Mouse (Mus musculus) midbrain, embryonic 15.5 days (tissue): ENCODE measurements around the gene Thap11. TPM values are rescaled to one million over a fixed set of nuclear protein-coding genes. Genes with fewer than 3 reads are reported as not detected.

ENCODE experiments used
- ATAC-seq: fragments of 200-750 bp; cut with Nextera tagmentation; replicated peaks from 2 replicates; pipeline ENCODE4 v1.8.0; 2017; ENCODE audit warnings: moderate TSS enrichment
- H3K27ac ChIP-seq: fragments of 300-500 bp; sonication (generic); 2 replicates; pipeline ENCODE4 v1.5.1; 2015; ENCODE audit warnings: mild to moderate bottlenecking, inconsistent platforms
- H3K27me3 ChIP-seq: fragments of 300-500 bp; sonication (generic); replicated peaks from 2 replicates; pipeline ENCODE4 v1.6.1; 2015; ENCODE audit warnings: inconsistent platforms
- H3K36me3 ChIP-seq: fragments of 300-500 bp; sonication (generic); replicated peaks from 2 replicates; pipeline ENCODE4 v1.6.1; 2015; ENCODE audit warnings: inconsistent platforms
- H3K4me1 ChIP-seq: fragments of 300-500 bp; sonication (generic); 2 replicates; pipeline ENCODE4 v1.6.1; 2015; ENCODE audit warnings: inconsistent platforms
- H3K4me2 ChIP-seq: fragments of 300-500 bp; sonication (generic); 2 replicates; pipeline ENCODE4 v1.6.1; 2015; ENCODE audit warnings: inconsistent platforms, mild to moderate bottlenecking, moderate library complexity
- H3K4me3 ChIP-seq: fragments of 300-500 bp; sonication (generic); 2 replicates; pipeline ENCODE4 v1.5.1; 2015; ENCODE audit warnings: mild to moderate bottlenecking, inconsistent platforms
- H3K9ac ChIP-seq: fragments of 300-500 bp; sonication (generic); 2 replicates; pipeline ENCODE4 v1.6.1; 2015; ENCODE audit warnings: mild to moderate bottlenecking, inconsistent platforms
- H3K9me3 ChIP-seq: fragments of 300-500 bp; sonication (generic); 2 replicates; pipeline ENCODE4 v1.6.1; 2016; ENCODE audit warnings: inconsistent platforms
- WGBS: fragments of 180-500 bp; shearing (Covaris S2); methylation state at CpG from one replicate; pipeline ENCODE4 v1.1.7; 2015; ENCODE audit warnings: mixed read lengths; 5-methylcytosine and 5-hydroxymethylcytosine counted together
- polyA plus RNA-seq: library from polyadenylated mRNA; unstranded; fragments of >200 nt; fragmentation: Nextera tagmentation; extraction: Ambion mirVana; gene quantifications from 2 replicates; pipeline ENCODE4 v1.2.1, GENCODE M21; 2015

Thap11 gene
- polyA plus RNA-seq, 1 experiment from 2014 or later: 56.2 TPM

GRCm38 (mm10) chr8:105889756-105890465 lies 35.0 kb downstream of the Thap11 start:
- Histone ChIP-seq H3K27me3 (no peaks in the 10 kb centered on the region), H3K9me3 (no peaks in the 10 kb centered on the region), H3K4me3 (no peak overlapping the region), H3K27ac (no peak overlapping the region), H3K4me2 (no peak overlapping the region), H3K36me3 (peaks cover 74% of the 10 kb centered on the region), H3K4me1 (peaks cover 6% of the 10 kb centered on the region; the same call in 1 of the 2 replicates), H3K9ac (no peak overlapping the region)
- ATAC-seq: no peak
- WGBS: 92% methylated on average over 12 of the region's 12 CpGs

GRCm38 (mm10) chr8:105890870-105891269 lies 35.9 kb downstream of the Thap11 start:
- Histone ChIP-seq H3K36me3 (peaks cover 64% of the 10 kb centered on the region), H3K4me3 (no peak overlapping the region), H3K27ac (no peak overlapping the region), H3K27me3 (no peaks in the 10 kb centered on the region), H3K4me1 (peaks cover 6% of the 10 kb centered on the region; the same call in 1 of the 2 replicates), H3K9ac (no peak overlapping the region), H3K9me3 (no peaks in the 10 kb centered on the region), H3K4me2 (no peak overlapping the region)
- 90% methylated on average over 6 of the region's 6 CpGs for WGBS
- ATAC-seq: no peak

- Histone ChIP-seq H3K4me1 (peaks cover 6% of the 10 kb centered on the region; the same call in 1 of the 2 replicates), H3K4me3 (no peak overlapping the region), H3K4me2 (no peak overlapping the region), H3K9ac (no peak overlapping the region), H3K27ac (no peak overlapping the region), H3K27me3 (no peaks in the 10 kb centered on the region), H3K36me3 (peaks cover 50% of the 10 kb centered on the region), H3K9me3 (no peaks in the 10 kb centered on the region)
- 89% methylated on average over 6 of the region's 6 CpGs for WGBS
- no peak for ATAC-seq
These were observed 37.5 kb downstream of the Thap11 start for GRCm38 (mm10) chr8:105892432-105892831.

DNA sequence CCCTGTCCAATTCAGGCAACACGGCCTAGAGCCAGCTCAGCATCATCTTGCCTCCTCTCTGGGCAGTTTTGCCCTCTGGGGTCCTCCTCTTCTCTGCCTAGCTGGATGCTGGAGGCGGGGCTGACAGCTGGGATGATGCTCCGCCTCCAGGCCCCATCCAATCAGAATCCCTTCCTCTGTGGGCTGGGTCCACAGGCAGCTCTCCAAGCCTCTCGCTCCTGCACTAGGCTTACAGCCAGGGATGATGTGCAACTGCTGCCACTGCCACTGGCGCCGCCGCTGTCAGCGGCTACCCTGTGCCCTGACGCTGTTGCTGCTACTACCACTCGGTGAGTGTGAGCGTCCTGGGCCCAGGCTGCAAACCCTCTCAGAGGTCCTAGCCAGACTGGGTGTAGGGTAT lies 38.4 kb downstream of the Thap11 start, which contains the start of gene Nrn1l:
Gene Nrn1l (plus strand): TSS at position 229 of the 400 bp plus-strand sequence.
- Histone ChIP-seq H3K27ac (peak within 1 kb of the TSS; percentile 36; the same call in 1 of the 2 replicates), H3K27me3 (no peaks in the 10 kb centered on the region), H3K36me3 (peaks cover 44% of the 10 kb centered on the region), H3K9ac (no peak within 1 kb of the TSS; the same call in 1 of the 2 replicates), H3K4me1 (peaks cover 6% of the 10 kb centered on the region; the same call in 1 of the 2 replicates), H3K9me3 (no peaks in the 10 kb centered on the region), H3K4me3 (no peak within 1 kb of the TSS), H3K4me2 (peak within 1 kb of the TSS; percentile 19; the same call in 1 of the 2 replicates)
- 6% methylated on average over 11 of the region's 11 CpGs for WGBS
- ATAC-seq: peak; percentile 89

- no peak overlapping the region for H3K9ac ChIP-seq
- ATAC-seq: no peak
- H3K27me3 ChIP-seq: no peaks in the 10 kb centered on the region
- H3K9me3 ChIP-seq: no peaks in the 10 kb centered on the region
- no peak overlapping the region for H3K4me2 ChIP-seq
- H3K4me3 ChIP-seq: no peak overlapping the region
- WGBS: 82% methylated on average over 9 of the region's 9 CpGs
- H3K27ac ChIP-seq: no peak overlapping the region
- peaks cover 3% of the 10 kb centered on the region; the same call in 1 of the 2 replicates for H3K36me3 ChIP-seq
- peaks cover 16% of the 10 kb centered on the region for H3K4me1 ChIP-seq
These were observed 43.0 kb downstream of the Thap11 start for GRCm38 (mm10) chr8:105897801-105898480.

GRCm38 (mm10) chr8:105900180-105900940 lies 45.4 kb downstream of the Thap11 start, which contains the start of gene Pskh1:
Gene Pskh1 (plus strand): TSS chr8:105900441.
- peak; percentile 95 for ATAC-seq
- Histone ChIP-seq H3K9me3 (no peaks in the 10 kb centered on the region), H3K4me1 (peaks cover 10% of the 10 kb centered on the region), H3K4me2 (peak within 1 kb of the TSS; percentile 72), H3K9ac (peak within 1 kb of the TSS; percentile 83), H3K4me3 (peak within 1 kb of the TSS; percentile 90), H3K27ac (peak within 1 kb of the TSS; percentile 89), H3K36me3 (no peaks in the 10 kb centered on the region), H3K27me3 (no peaks in the 10 kb centered on the region)
- under 1% methylated on average over 67 of the region's 68 CpGs for WGBS

- H3K9me3 ChIP-seq: no peaks in the 10 kb centered on the region
- peak overlapping the region; percentile 90 for H3K4me3 ChIP-seq
- peak overlapping the region; percentile 83 for H3K9ac ChIP-seq
- peak overlapping the region; percentile 72 for H3K4me2 ChIP-seq
- H3K4me1 ChIP-seq: peaks cover 10% of the 10 kb centered on the region
- H3K27ac ChIP-seq: peak overlapping the region; percentile 89
- 37% methylated on average over 16 of the region's 16 CpGs for WGBS
- no peaks in the 10 kb centered on the region for H3K27me3 ChIP-seq
- ATAC-seq: peak; percentile 3; the same call in 1 of the 2 replicates
- H3K36me3 ChIP-seq: no peaks in the 10 kb centered on the region
These were observed 46.1 kb downstream of the Thap11 start for GRCm38 (mm10) chr8:105900941-105901616.

Other genes with a start within 250 kb of the Thap11 start
- gene Ripor1, start 249.9 kb upstream of the Thap11 start, polyA plus RNA-seq: 35.4 and 36.5 TPM in 2 replicates
- 108 and 129 TPM in 2 replicates for gene Ctcf, start 218.6 kb upstream of the Thap11 start, polyA plus RNA-seq
- 1.0 and 1.1 TPM in 2 replicates for gene Agrp, start 217.7 kb upstream of the Thap11 start, polyA plus RNA-seq
- 24.9 and 25.6 TPM in 2 replicates for gene Carmil2, start 168.9 kb upstream of the Thap11 start, polyA plus RNA-seq
- gene Acd, start 154.0 kb upstream of the Thap11 start, polyA plus RNA-seq: 104 and 106 TPM in 2 replicates
- gene Pard6a, start 154.0 kb upstream of the Thap11 start, polyA plus RNA-seq: 51.6 and 51.8 TPM in 2 replicates
- gene 4933405L10Rik, start 147.5 kb upstream of the Thap11 start, polyA plus RNA-seq: 0.28 and 0.43 TPM in 2 replicates
- gene Enkd1, start 146.9 kb upstream of the Thap11 start, polyA plus RNA-seq: 12.9 and 16.1 TPM in 2 replicates
- 90.3 and 100 TPM in 2 replicates for gene Gfod2, start 96.5 kb upstream of the Thap11 start, polyA plus RNA-seq
- 11.8 and 13.6 TPM in 2 replicates for gene Ranbp10, start 27.8 kb upstream of the Thap11 start, polyA plus RNA-seq
- 0.64 and 1.0 TPM in 2 replicates for gene Tsnaxip1, start 27.4 kb upstream of the Thap11 start, polyA plus RNA-seq
- 55.2 and 58.7 TPM in 2 replicates for gene Cenpt, start 1.9 kb upstream of the Thap11 start, polyA plus RNA-seq
- gene Nutf2, start 5.4 kb downstream of the Thap11 start, polyA plus RNA-seq: 148 and 152 TPM in 2 replicates
- 52.9 and 61.9 TPM in 2 replicates for gene Edc4, start 25.7 kb downstream of the Thap11 start, polyA plus RNA-seq
- gene Nrn1l, start 38.4 kb downstream of the Thap11 start, polyA plus RNA-seq: 0.30 TPM in 1 of 2 replicates, not detected in the other
- gene Pskh1, start 45.3 kb downstream of the Thap11 start, polyA plus RNA-seq: 11.6 and 13.7 TPM in 2 replicates
- 5.4 and 5.5 TPM in 2 replicates for gene Ctrl, start 78.7 kb downstream of the Thap11 start, polyA plus RNA-seq
- gene Psmb10, start 83.3 kb downstream of the Thap11 start, polyA plus RNA-seq: 64.3 and 65.3 TPM in 2 replicates
- gene Lcat, start 88.2 kb downstream of the Thap11 start, polyA plus RNA-seq: 1.6 and 2.0 TPM in 2 replicates
- gene Slc12a4, start 111.0 kb downstream of the Thap11 start, polyA plus RNA-seq: 7.5 and 9.1 TPM in 2 replicates
- not detected in 2 replicates for gene Dpep3, start 124.3 kb downstream of the Thap11 start, polyA plus RNA-seq
- gene Dus2, start 136.2 kb downstream of the Thap11 start, polyA plus RNA-seq: 29.0 and 30.8 TPM in 2 replicates
- 0.21 and 0.26 TPM in 2 replicates for gene Dpep2nb, start 150.8 kb downstream of the Thap11 start, polyA plus RNA-seq
- 22.9 and 23.8 TPM in 2 replicates for gene Ddx28, start 156.8 kb downstream of the Thap11 start, polyA plus RNA-seq
- gene Nfatc3, start 203.7 kb downstream of the Thap11 start, polyA plus RNA-seq: 3.7 and 3.8 TPM in 2 replicates